Mouse (Mus musculus) left cerebral cortex, postnatal 14 days (tissue): ENCODE results near the gene Nanog. TPM values are rescaled to one million over a fixed set of nuclear protein-coding genes. Genes with fewer than 3 reads are reported as not detected.
A peak's percentile ranks its signal among the peaks of the same experiment; 100 is the strongest.

Experiments
- DNase-seq, 2 experiments: peaks; one replicate each; pipeline ENCODE4 v3.0.0; 2021 to 2022; ENCODE audit warnings: low spot score in 2 of 2, mixed read lengths in 1 of 2
- intact Hi-C: fragments of 180-260 bp; cut with DNase I; formaldehyde crosslinking; loops from one replicate; pipeline ENCODE4 v1.15.1; 2025
- long read RNA-seq, 2 experiments: library from polyadenylated mRNA; stranded (forward); transcript quantifications; one replicate each; pipeline ENCODE4 v2.0.0; 2021
- total RNA-seq, 2 experiments: library from RNA; stranded (reverse); gene quantifications; 2 replicates each; pipeline ENCODE4 v1.2.3; 2021

The Nanog gene
- total RNA-seq, result not detected
- long read RNA-seq, experiment 1, result 0 reads
- long read RNA-seq, experiment 2, result 0 reads

DNA sequence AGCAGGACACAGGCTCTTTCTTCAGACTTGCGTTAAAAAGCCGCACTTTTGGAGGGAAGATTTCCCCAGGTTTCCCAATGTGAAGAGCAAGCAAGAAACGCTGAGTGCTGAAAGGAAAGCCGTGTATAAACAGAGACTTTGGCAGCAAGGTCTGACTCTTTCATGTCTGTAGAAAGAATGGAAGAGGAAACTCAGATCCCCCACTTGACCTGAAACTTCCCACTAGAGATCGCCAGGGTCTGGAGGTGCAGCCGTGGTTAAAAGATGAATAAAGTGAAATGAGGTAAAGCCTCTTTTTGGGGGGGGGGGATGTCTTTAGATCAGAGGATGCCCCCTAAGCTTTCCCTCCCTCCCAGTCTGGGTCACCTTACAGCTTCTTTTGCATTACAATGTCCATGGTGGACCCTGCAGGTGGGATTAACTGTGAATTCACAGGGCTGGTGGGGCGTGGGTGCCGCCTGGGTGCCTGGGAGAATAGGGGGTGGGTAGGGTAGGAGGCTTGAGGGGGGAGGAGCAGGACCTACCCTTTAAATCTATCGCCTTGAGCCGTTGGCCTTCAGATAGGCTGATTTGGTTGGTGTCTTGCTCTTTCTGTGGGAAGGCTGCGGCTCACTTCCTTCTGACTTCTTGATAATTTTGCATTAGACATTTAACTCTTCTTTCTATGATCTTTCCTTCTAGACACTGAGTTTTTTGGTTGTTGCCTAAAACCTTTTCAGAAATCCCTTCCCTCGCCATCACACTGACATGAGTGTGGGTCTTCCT lies at the start of gene Nanog:
Nanog (plus strand) TSS at position 454 of the 765 bp plus-strand sequence.
- no peak for DNase-seq
- intact Hi-C loops, result no loop called here

DNA sequence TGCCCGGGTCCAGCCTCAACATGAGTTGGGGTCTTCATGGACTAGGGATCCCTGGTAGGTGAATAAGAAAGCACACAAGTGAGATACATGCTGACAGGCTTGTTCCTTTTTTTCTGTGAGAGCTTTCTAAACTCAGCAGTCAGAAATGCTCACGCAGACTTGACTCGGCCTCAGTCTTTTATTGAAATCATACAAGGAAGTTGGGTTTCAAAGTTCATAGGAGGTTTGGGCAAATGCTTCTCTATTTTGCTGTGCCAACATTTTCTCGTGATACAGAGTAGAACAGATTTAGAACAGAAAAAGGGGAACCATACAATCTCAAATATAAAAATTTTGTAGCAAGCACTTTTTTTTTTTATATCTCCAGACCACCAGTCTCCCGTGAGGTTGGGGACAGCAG lies 49.7 kb upstream of the Nanog start:
- intact Hi-C loops, result no loop called here

DNA sequence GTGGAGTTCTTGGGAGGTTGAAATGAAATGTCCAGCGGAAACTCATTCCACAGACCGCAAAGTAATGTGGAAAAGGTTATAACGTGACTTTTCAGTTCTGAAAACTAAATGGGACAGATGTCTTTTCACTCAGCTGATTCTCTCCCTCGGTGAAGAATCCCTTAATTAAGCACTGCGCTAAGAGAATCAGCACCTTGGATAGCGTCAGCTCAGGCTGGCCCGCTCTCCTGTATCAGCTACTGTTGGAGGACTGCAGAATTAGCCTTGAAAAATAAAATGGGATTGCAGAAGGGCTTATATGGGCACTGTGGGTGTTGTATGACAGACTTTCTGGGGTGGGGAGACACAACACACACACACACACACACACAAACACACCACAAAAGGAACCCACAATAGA lies 47.7 kb upstream of the Nanog start:
- intact Hi-C loops, result no loop called here

More for the DNA sequence above, 49.7 kb upstream of the Nanog start:
- DNase-seq, result no peak

DNA sequence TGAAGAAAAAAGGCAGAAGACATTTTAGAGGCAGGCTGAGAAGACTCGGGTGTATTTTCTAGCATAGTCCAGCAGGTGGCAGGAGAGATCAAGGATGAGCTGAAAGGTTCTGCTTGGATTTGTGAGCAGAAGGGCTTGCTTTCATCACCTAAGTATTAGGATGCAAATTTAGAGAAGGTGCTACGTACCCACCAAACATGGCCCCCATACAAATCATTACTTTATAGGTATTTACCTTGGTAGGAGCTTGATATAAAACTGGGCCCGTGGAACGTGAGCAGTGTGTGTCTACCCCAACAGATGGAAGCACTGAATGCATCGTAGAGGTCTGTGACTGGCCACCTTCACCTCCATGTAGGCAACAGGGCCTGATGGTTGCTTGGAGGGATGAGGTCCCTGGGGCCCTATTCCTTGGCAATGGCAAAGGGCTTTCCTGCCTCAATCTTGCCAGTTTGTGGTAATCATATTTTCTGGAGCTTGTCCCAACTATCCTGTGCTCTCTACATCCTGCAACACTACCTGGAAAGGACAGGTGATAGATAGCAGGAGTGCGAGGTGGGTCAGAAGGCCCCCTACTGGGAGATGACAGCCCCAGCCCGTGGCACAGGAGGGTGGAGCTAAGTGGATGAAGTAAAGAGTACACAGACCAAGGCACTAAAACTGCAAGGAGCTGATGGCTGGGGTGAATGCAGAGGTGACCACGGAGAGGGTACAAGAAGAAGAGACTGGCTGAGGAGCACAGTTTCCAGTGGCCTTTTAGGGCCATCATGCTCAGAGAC lies 46.5 kb upstream of the Nanog start:
- intact Hi-C loops, result loop anchor here (5.0 to 10.0 kb wide), 2 partner anchors 214 to 1602 kb away; partner anchors contain the start of gene Necap1
- peak; percentile 53 to 71 for DNase-seq

More for the DNA sequence above, 47.7 kb upstream of the Nanog start:
- no peak for DNase-seq

GRCm38 (mm10) chr6:122662551-122663264 lies 44.6 kb upstream of the Nanog start:
- intact Hi-C loops, result loop anchor here (5.0 to 10.0 kb wide), 2 partner anchors 212 to 1600 kb away; partner anchors contain the start of gene Necap1
- no peak for DNase-seq

- no peak for DNase-seq
- intact Hi-C loops, result loop anchor here (5.0 to 10.0 kb wide), 2 partner anchors 211 to 1599 kb away; partner anchors contain the start of gene Necap1
These were observed 43.6 kb upstream of the Nanog start for GRCm38 (mm10) chr6:122663596-122664206.

DNA sequence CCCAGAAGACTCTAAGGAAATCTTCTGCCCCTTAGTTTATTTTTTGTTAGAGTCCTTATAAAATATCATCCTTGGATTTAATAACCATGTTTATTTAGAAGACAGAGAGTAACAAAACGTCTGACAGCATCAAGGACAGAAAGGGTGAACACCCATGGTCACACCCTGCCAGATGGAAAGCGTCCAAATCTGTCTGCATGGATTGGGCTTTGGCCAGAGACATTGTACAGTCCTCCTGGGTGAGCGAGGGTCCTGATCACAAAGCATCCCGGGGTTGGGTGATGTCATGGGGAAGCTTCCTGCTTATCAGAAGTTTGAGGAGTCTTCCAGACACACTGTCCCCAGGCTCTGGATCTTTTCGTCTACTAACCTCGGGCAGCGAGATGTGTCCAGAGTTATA lies 41.4 kb upstream of the Nanog start:
- intact Hi-C loops, result loop anchor here (10.0 kb wide), 1 partner anchor 209 kb away; the partner anchor contains the start of gene Necap1
- DNase-seq, result no peak

GRCm38 (mm10) chr6:122667715-122668114 lies 39.6 kb upstream of the Nanog start:
- no peak for DNase-seq
- intact Hi-C loops, result loop anchor here (2.0 to 10.0 kb wide), 3 partner anchors 51 to 207 kb away; partner anchors contain the start of gene Necap1

DNA sequence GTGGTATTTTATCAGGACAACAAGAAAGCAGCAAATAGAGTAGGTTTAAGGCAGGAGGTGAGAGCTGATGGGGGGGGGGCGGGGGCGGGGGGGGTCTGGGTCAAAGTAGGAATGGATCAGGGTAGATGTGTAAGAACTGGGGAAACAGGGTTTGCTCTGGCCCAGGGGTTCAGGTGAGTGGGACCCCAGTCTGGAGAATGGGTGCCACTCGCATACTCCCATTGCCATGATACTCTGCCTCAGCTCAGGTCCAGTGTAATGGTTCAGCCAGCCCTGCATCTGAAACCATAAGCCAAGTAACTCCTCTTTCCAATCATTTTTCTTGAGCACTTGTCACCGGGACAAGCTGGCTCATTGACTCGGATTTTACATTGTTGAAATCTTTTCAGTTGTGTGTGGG lies 38.5 kb upstream of the Nanog start:
- intact Hi-C loops, result loop anchor here (2.0 to 10.0 kb wide), 3 partner anchors 50 to 206 kb away; partner anchors contain the start of gene Necap1
- no peak for DNase-seq

GRCm38 (mm10) chr6:122669406-122670200 lies 37.7 kb upstream of the Nanog start:
- peak; percentile 100 for DNase-seq
- intact Hi-C loops, result loop anchor here (2.0 to 10.0 kb wide), 3 partner anchors 49 to 205 kb away; partner anchors contain the start of gene Necap1

DNA sequence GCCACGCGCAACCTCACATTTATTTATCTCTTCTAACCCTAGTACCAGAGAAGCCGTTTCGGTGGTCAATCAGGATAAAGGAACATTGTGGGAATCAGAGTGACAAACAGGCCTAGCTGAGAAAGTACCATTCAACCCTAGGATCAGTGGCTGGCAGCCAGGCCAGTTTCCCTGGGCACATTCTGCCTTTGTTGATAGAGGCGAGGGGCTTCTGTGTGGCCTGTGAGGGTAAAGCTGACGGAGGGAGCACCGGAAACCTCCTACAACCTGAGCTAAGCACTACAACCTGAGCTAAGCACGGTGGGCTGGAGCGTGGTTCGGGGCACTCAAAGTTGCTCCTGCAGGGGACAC lies 37.1 kb upstream of the Nanog start:
- no peak for DNase-seq

DNA sequence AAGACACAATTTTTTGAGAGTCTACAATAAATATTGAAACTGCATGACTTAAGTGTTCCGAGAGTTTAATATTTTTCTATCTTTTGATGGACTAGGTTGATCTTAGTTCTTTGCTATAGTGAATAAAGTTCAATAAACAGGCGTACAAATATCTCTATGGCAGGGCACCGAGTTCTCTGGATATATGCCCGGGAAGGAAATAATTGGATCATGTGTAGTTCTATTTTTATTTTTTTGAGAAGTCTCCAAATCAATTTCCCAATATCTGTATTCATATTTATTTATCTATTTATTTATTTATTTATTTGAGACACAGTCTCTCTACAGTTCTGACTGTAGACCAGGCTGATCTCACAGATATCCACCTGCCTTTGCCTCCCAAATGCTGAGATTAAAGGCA lies 36.4 kb upstream of the Nanog start:
- intact Hi-C loops, result no loop called here

More for the DNA sequence above, 37.1 kb upstream of the Nanog start:
- intact Hi-C loops, result no loop called here

GRCm38 (mm10) chr6:122672746-122673145 lies 34.5 kb upstream of the Nanog start:
- DNase-seq, result no peak
- intact Hi-C loops, result no loop called here

More for the DNA sequence above, 36.4 kb upstream of the Nanog start:
- no peak for DNase-seq

DNA sequence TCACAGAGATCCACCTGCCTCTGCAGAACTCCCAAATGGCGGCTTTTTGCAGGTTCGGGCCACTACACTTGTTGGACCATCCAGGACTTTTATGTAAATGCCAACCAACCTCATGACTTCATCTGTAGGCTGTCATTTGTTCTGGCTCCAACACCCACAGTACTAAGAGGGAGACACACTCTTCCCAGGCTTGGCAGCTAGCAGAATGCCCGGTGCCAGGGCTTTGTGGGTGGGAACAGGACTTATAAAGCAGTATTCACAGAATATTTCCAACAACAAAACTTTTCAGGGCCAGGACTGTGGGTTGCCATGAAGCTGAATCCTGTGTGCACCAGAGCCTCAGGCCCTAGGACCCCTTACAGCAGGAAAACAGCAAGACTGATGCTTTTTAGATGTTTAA lies 24.6 kb upstream of the Nanog start:
- intact Hi-C loops, result no loop called here

GRCm38 (mm10) chr6:122686709-122687108 lies 20.6 kb upstream of the Nanog start:
- DNase-seq, result no peak
- intact Hi-C loops, result no loop called here

More for the DNA sequence above, 24.6 kb upstream of the Nanog start:
- peak; percentile 51 to 69 for DNase-seq

DNA sequence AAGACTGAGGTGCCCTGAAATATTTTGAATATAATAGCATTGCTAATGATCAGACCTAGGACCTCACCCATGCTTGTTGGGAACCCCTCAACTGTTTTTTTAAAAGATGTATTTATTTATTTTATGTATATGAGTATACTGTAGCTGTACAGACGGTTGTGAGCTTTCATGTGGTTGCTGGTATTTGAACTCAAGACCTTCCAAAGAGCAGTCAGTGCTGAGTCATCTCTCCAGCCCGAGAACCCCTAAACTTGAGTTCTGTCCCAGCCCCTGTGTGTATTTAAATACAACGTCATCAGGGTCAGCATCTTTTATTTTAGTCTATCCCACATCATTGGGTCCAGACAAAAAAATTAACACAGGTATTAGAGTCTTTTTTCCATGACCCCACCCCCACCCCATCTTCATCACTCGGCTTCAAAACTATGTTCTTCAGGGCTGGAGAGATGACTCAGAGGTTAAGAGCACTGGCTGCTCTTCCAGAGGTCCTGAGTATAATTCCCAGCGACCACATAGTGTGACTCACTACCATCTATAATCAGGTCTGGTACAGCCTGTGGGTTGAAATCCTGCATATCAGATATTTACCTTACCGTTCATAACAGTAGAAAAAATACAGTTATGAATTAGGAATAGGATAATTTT lies 17.8 kb upstream of the Nanog start:
- DNase-seq, result no peak
- intact Hi-C loops, result no loop called here

GRCm38 (mm10) chr6:122690082-122690481 lies 17.2 kb upstream of the Nanog start:
- no peak for DNase-seq
- intact Hi-C loops, result no loop called here

DNA sequence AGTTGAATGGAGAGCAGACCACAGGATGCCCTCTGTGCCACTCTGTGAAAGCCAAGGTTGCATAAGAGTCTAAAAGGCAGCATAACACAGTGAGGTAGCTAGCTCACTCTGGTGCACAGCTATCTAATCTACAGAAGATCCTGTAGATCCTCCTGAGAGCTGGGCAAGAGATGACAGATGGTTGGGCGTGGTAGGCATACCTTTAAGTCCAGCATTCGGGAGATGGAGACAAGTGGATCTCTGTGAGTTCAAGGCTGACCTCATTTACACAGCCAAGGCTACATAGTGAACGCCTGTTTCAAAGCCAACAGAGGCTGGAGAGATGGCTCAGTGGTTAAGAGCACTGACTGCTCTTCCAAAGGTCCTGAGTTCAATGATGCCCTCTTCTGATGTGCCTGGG lies 11.9 kb upstream of the Nanog start:
- DNase-seq, result no peak
- intact Hi-C loops, result no loop called here
